Mouse (Mus musculus) brain, embryonic 14.5 days (tissue): ENCODE data around the gene 1110004F10Rik. TPM values are rescaled to one million over a fixed set of nuclear protein-coding genes. Genes with fewer than 3 reads are reported as not detected.

ENCODE experiments used
- DNase-seq: peaks from one replicate; pipeline ENCODE4 v3.0.0-alpha.2; 2011; ENCODE audit warnings: low read depth
- CTCF ChIP-seq: fragments of 200-500 bp; IDR thresholded peaks from 2 replicates; pipeline ENCODE4 v1.5.1; 2012; ENCODE audit warnings: inconsistent platforms, mild to moderate bottlenecking, moderate library complexity, borderline replicate concordance; ENCODE audit not compliant: insufficient read depth, insufficient read length; ENCODE audit errors: extremely low read depth
- POLR2A ChIP-seq: fragments of 200-500 bp; IDR thresholded peaks from 2 replicates; pipeline ENCODE4 v1.6.1; 2012; ENCODE audit warnings: mild to moderate bottlenecking, inconsistent platforms, borderline replicate concordance; ENCODE audit not compliant: poor library complexity, insufficient read depth, insufficient read length, severe bottlenecking; ENCODE audit errors: extremely low read depth
- polyA plus RNA-seq: library from polyadenylated mRNA; depleted of rRNA; stranded (reverse); fragments of >200 nt; gene quantifications from 2 replicates; pipeline ENCODE4 v1.2.3, GENCODE M21; 2012; rRNA removed

The 1110004F10Rik gene
- polyA plus RNA-seq, 1 experiment, result 197 TPM

- TF ChIP-seq POLR2A (no peak), CTCF (no peak)
- DNase-seq, result no peak
Observed at GRCm38 (mm10) chr7:116128286-116128685, 89.1 kb downstream of the 1110004F10Rik start.

DNA sequence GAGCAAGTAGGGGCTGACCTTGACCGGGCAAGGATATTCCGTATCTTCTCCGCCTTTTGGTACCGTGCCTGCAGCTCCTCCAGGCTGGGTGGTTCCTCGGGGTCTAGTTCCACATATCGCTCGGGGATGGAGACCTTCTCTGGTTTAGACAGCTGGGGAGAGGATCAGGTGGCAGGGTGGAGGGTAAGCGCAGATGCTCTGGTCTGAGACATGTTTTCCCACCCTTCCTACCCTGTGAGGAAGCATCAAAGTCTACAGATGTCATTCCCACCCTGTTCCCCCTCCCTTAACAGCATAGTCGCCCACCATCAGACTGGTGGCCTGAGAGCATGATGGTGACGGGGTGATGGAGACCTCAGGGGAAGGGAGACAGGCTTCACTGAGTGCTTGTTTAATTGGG is 90.2 kb downstream of the 1110004F10Rik start:
- TF ChIP-seq CTCF (no peak), POLR2A (no peak)
- no peak for DNase-seq

GRCm38 (mm10) chr7:116131390-116131789 is 92.2 kb downstream of the 1110004F10Rik start:
- TF ChIP-seq POLR2A (no peak), CTCF (peak; percentile 47; the same call in 1 of the 2 replicates)
- peak; percentile 90 for DNase-seq

DNA sequence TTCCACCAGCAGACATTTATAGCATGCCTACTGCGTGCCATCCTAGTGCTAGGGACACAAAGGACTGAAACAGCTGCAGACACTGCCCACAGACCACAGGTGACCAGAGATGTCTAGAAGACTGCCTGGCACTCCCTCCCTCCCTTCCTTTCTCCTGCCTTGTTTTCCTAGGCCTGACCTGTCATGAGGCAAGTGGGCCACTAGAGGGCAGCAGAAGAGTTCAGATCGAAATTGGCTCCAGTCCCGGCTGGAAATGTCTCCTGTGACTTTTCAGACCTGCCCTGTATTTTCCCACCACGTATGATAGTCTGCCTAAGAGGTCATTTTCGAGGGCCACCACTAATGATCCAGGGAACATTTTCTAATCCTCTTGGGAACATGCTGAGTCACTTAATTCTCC is 92.9 kb downstream of the 1110004F10Rik start:
- peak; percentile 95 for TF ChIP-seq CTCF
- TF ChIP-seq POLR2A, result no peak
- DNase-seq, result peak; percentile 90

DNA sequence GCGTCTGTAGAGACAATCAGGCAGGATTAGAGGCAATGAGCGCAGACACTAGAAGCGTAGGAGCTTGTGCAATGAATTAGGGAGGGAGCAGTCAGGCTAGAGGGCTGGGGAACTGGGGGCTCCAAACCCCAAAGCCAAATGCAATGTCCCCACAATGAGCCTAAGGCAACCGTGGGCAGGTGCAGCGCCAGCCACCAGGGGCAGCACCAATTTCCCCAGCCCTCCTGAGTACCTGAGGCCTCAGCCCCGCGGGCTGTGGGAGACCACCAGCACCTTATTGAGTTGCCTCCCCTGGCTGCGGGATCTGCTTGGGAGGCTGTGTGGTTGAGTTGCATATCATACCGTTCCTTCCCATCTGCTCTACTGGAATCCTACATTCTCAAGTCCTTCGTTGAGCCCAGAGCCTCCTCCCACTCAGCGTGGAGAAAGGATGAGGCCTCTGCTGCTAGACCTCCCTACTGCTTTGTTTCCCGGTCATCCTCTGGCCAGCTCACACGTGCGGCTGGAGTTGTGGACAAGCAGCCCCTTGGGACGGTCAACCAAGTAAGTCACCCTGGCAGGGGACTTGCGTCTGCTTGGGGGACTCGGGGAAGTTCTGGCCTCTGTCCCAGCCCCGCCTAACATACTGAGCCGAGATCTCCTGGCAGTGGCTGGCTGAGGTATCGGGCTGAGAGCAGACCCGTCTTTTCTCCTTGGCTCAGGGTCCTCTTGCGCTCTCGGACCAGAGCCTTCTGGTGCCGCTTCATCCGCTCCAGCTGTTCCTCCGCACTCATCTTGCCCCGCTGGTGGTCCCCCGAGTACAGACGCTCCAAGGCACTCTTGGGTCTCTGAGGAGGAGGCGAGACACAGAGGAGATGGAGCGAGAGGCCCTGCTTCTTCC is 95.5 kb downstream of the 1110004F10Rik start:
- no peak for DNase-seq
- peak; percentile 30; the same call in 1 of the 2 replicates for TF ChIP-seq CTCF
- no peak for TF ChIP-seq POLR2A

DNA sequence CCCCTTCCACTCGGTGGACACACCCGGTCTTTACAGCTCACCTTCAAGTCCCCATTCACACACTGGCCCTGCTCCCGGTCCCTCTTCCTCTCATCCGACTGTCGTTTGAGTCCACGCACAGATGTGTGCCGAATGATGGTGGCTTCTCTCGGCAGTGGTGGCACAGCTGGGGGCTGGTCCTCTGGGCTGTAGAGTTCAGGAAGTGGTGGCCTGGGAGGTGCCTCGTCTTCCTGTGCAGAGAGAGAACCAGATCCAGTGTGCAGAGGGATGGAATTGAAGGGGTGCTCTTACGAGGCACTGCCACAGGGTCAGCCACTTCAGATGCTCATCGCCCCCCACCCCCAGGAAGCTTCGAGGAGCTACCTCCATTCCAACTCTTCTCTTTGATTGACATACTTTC is 98.0 kb downstream of the 1110004F10Rik start:
- no peak for TF ChIP-seq CTCF
- DNase-seq, result no peak

DNA sequence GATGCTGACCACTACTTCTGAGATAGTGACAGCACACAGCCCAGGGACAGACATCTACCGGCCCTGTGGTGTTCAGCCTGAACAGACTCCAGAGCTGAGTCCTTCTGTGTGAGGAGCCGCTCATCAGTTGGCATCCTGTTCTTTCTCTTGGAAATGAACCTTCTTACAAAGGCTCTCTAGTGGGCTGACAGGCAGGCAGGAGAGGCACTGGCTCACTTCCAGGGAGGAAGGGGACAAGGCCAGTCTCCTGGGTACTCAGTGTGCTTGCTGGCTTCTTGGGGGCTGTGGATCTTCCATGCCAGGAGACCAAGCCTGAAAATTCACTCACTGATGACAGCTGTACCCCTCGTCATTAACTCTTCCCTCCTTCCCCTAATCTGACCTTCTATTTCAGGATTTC is 98.5 kb downstream of the 1110004F10Rik start:
- peak; percentile 54 for DNase-seq
- no peak for TF ChIP-seq POLR2A
- TF ChIP-seq CTCF, result no peak

- no peak for DNase-seq
- TF ChIP-seq CTCF, result no peak
- no peak for TF ChIP-seq POLR2A
Observed at GRCm38 (mm10) chr7:116145030-116145429, 105.8 kb downstream of the 1110004F10Rik start.

DNA sequence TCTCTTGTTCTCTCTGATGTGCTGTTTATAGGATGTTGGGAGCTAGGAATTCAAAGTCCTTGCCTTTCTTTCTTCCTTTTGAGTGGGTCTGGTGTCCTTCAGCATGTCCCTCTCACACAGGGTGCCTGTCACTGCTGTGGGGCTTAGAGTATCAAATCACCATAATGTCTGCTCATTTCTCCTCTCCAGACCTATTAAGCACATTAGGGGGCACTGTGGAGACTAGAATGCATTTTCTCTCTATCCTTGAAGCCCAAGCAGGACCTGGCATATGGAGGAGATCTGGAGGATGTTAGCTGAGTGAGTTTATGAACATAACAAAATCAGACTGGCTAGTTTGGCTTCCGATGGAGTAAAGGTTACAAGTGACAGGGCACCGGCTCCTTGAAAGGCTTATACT is 107.9 kb downstream of the 1110004F10Rik start:
- no peak for DNase-seq
- TF ChIP-seq POLR2A, result no peak
- TF ChIP-seq CTCF, result peak; percentile 8; the same call in 1 of the 2 replicates

- no peak for DNase-seq
- TF ChIP-seq POLR2A, result no peak
- no peak for TF ChIP-seq CTCF
Observed at GRCm38 (mm10) chr7:116149568-116149967, 110.4 kb downstream of the 1110004F10Rik start.

DNA sequence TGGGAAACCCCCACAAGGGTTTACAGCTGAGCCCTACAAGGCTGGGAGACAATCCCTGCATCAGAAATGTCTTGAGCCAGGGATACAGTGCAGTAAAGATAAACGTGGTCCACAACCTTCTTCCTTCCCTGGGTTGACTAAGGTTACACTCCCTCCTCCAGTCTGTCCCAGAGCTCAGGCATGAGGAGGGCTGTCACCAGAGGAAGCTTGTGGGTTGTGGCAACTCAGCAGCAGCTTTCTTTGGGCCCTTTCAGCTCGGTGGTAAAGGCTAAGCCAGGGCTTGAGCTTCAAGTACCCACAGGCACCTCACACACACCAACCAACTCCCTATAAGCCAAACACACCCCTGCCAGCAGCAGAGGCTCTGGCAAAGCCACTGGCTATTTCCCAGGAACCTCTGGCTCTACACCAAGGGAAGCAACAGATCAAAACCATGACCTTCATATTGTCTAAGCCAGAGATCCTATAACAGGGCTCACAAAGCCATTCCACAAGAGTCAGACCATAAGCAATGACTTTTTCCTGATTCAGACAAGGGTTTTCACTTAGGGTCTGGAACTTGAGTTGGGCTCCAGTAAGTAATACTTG is 114.7 kb downstream of the 1110004F10Rik start:
- TF ChIP-seq POLR2A, result no peak
- no peak for TF ChIP-seq CTCF
- DNase-seq, result no peak

Other genes with a start within 250 kb of the 1110004F10Rik start
- gene Sox6, start 601 bp upstream of the 1110004F10Rik start, polyA plus RNA-seq, result 19.9 and 23.1 TPM in 2 replicates
- gene Gm4353, start 45.2 kb downstream of the 1110004F10Rik start, polyA plus RNA-seq, result 0.93 and 1.7 TPM in 2 replicates